Mouse (Mus musculus): ENCODE measurements around the gene Rdh16f1. TPM values are rescaled to one million over a fixed set of nuclear protein-coding genes. Genes with fewer than 3 reads are reported as not detected.
"Not testable (repeated sequence)": the region's sequence is repeated elsewhere in the genome, so short reads cannot be mapped to it uniquely, and the experiment has no call there.

Rdh16f1 gene
- polyA plus RNA-seq, 1 experiment, result not detected

DNA sequence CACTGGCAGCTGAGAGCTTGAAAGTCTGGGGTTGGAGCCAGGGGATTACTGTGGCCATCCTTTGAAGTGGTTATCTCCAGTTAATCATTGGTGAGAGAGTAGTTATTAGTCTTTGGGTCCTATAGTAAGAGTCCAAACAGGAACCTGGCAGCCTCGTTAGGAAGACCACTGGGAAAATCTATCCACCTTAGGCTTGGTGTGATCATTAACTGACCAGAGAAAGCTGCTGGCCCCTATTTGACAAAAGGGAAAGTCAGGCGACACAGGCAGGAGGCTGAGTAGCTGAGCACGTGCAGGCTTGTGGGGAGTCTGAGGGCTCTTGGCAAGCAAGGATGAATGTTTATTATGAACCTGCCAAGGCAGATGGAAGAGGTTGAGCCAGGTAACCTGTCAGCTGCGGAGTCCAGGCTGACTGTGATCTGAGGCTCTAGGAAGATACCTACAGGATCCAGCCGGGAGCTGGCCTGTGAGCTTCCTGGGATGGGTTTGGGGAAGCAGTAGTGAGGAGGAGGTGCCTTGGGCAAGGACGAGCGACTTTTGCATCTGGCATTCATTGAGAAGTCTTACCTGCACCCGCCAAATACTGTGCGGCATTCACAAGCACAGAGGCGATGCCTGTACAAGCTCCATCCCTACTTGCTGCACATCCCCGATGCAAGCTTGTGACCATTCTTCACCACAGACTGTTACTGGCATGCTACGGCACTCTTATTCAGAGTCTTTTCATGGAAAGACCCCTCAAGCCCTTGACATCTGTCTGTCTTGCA is 4.5 kb downstream of the Rdh16f1 start:
- no peaks in the 10 kb centered on the region for H3K27me3 ChIP-seq (ENCODE audit: control insufficient read depth, insufficient read depth, low read length)

DNA sequence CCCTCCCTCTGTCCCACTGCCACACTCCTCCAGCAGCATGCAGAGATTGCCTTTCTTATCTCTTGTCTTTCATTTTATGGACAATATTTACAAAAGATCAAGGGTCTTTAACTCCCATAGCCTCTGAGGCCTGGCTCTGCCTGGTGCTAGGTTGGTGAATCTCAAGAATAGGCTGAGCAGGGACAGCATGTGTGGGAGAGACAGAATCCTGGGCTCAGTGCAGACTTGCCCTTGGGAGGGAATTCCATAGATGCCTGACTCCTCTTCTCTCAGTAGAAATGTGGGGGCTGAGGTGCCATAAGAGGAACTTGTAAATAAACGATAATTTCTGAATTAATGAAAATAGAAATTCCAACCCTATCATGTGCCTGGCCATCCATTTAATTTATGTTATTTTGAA is 7.0 kb downstream of the Rdh16f1 start:
- TF ChIP-seq POLR2A (IDR thresholded peaks at IDR 0.05; ENCODE audit: control insufficient read depth, low read depth, low read length) (no peak), CTCF (IDR thresholded peaks at IDR 0.05; ENCODE audit: control insufficient read depth, insufficient read depth, insufficient replicate concordance, low read depth, low read length) (no peak)
- no peaks in the 10 kb centered on the region for H3K27me3 ChIP-seq (ENCODE audit: control insufficient read depth, insufficient read depth, low read length)
- H3K4me3 ChIP-seq (ENCODE audit: control insufficient read depth, low read depth, low read length), result no peak overlapping the region
- no peak overlapping the region for H3K27ac ChIP-seq (ENCODE audit: control insufficient read depth, insufficient read depth, low read depth, low read length)
- no peaks in the 10 kb centered on the region for H3K36me3 ChIP-seq (ENCODE audit: control insufficient read depth, insufficient read depth, low read length)
- H3K4me1 ChIP-seq (ENCODE audit: control insufficient read depth, insufficient read depth, low read length), result no peaks in the 10 kb centered on the region

More for the DNA sequence above, 4.5 kb downstream of the Rdh16f1 start:
- no peaks in the 10 kb centered on the region for H3K4me1 ChIP-seq (ENCODE audit: control insufficient read depth, insufficient read depth, low read length)
- H3K4me3 ChIP-seq (ENCODE audit: control insufficient read depth, low read depth, low read length), result no peak overlapping the region
- no peak for TF ChIP-seq CTCF (IDR thresholded peaks at IDR 0.05; ENCODE audit: control insufficient read depth, insufficient read depth, insufficient replicate concordance, low read depth, low read length)
- no peak for TF ChIP-seq POLR2A (IDR thresholded peaks at IDR 0.05; ENCODE audit: control insufficient read depth, low read depth, low read length)
- H3K36me3 ChIP-seq (ENCODE audit: control insufficient read depth, insufficient read depth, low read length), result no peaks in the 10 kb centered on the region
- no peak overlapping the region for H3K27ac ChIP-seq (ENCODE audit: control insufficient read depth, insufficient read depth, low read depth, low read length)

DNA sequence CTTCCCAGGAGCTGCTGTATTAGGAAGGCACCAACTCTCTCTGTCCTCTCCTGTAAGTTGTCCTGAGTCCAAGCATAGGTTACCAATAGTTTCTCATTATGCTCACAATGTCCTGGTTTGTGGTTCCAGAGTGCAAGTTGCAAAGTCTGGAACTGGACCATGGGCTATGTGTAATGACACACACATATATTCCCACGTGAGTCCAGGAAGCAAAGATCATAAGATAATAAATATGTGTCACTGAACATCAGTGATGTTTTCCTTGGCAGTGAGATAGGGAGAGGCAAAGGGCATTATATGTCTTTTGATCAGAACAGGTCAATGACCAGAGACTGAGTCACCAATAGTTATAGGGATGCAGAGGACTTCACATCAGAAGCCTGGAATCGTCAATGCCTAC is 16.4 kb downstream of the Rdh16f1 start, which contains the start of gene Rdh9:
TSS of gene Rdh9 (plus strand) at position 376 of the 400 bp plus-strand sequence.
- Histone ChIP-seq H3K4me3 (ENCODE audit: control insufficient read depth, low read depth, low read length) (no peak within 1 kb of the TSS), H3K4me1 (ENCODE audit: control insufficient read depth, insufficient read depth, low read length) (no peaks in the 10 kb centered on the region), H3K27me3 (ENCODE audit: control insufficient read depth, insufficient read depth, low read length) (no peaks in the 10 kb centered on the region), H3K36me3 (ENCODE audit: control insufficient read depth, insufficient read depth, low read length) (no peaks in the 10 kb centered on the region), H3K27ac (ENCODE audit: control insufficient read depth, insufficient read depth, low read depth, low read length) (no peak within 1 kb of the TSS)
- TF ChIP-seq CTCF (IDR thresholded peaks at IDR 0.05; ENCODE audit: control insufficient read depth, insufficient read depth, insufficient replicate concordance, low read depth, low read length), result no peak
- no peak for TF ChIP-seq POLR2A (IDR thresholded peaks at IDR 0.05; ENCODE audit: control insufficient read depth, low read depth, low read length)

DNA sequence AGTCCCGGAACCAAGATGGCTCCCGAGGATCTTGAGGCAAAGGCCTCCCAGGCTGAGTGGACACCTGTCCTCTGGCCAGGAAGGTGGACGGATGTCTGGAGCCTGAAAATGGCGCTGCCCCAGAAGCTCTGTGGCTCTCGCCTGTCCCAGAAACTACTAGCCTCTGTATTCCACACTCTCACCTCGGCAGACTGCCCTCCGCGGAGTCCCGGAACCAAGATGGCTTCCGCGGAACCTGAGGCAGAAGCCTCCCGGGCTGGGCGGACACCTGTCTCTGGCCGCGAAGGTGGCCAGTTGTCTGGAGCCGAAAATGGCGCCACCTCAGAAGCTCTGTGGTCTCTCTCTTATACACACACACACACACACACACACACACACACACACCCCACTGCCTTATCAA is 22.7 kb downstream of the Rdh16f1 start:
- H3K27ac ChIP-seq (ENCODE audit: control insufficient read depth, insufficient read depth, low read depth, low read length); H3K36me3 ChIP-seq (ENCODE audit: control insufficient read depth, insufficient read depth, low read length); H3K4me1 ChIP-seq (ENCODE audit: control insufficient read depth, insufficient read depth, low read length); H3K27me3 ChIP-seq (ENCODE audit: control insufficient read depth, insufficient read depth, low read length); H3K4me3 ChIP-seq (ENCODE audit: control insufficient read depth, low read depth, low read length): not testable (repeated sequence)

DNA sequence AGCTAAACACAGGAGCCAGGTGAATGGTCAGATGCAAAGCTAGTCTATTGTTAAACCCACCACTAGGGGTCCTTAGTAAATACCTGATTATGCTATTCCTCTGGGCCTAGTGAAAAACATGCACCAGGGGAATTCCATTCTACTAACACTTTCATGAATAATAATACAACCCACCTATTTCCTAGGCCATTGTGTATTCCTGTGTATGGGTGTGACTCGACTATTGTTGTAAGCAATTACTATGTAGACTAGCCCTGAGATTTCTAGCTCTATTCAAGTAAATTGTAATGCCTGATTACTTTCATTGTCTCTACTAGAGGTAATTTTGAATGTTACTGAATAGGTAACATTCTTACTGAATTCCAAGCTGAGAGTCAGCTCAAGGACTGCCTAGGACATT is 25.8 kb downstream of the Rdh16f1 start:
- not testable (repeated sequence) for H3K36me3 ChIP-seq (ENCODE audit: control insufficient read depth, insufficient read depth, low read length); H3K4me1 ChIP-seq (ENCODE audit: control insufficient read depth, insufficient read depth, low read length); H3K27ac ChIP-seq (ENCODE audit: control insufficient read depth, insufficient read depth, low read depth, low read length); H3K4me3 ChIP-seq (ENCODE audit: control insufficient read depth, low read depth, low read length); H3K27me3 ChIP-seq (ENCODE audit: control insufficient read depth, insufficient read depth, low read length)

DNA sequence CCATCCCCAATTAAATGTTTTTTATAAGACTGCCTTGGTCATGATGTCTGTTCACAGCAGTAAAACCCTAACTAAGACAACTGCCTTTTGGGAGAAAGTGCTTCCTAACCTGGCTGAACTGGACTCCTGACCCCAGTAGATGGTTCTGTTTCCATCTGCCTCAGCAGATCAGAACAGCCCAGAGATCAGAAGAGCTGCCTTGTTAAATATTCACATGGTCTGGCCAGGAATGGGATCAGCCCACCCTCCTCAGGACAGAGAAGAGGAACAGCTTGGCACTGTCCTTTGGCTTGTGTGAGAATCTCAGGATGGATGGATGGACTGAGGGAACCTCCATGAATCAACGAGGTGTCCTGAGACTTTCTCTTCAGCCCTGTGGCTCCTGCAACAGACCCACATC is 39.7 kb downstream of the Rdh16f1 start:
- H3K4me3 ChIP-seq (ENCODE audit: control insufficient read depth, low read depth, low read length), result no peak overlapping the region
- TF ChIP-seq POLR2A (IDR thresholded peaks at IDR 0.05; ENCODE audit: control insufficient read depth, low read depth, low read length) (no peak), CTCF (IDR thresholded peaks at IDR 0.05; ENCODE audit: control insufficient read depth, insufficient read depth, insufficient replicate concordance, low read depth, low read length) (no peak)

DNA sequence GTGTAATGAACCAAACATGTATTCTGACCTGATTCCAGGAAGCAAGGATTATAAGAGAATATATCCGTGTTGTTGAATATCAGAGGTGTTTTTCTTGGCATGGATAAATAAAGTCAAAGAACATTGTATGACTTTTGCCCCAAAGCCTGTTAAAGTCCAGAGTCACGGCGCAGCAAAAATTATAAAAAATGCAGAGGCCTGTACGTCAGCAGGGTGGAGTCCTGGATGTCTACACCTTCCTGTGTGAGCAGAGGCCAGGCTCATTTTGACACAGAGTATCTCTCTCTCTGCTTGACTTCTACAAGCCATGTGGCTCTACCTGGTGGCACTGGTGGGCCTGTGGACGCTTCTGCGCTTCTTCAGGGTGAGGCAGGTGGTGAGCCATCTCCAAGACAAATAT is 41.3 kb downstream of the Rdh16f1 start, which contains the start of gene Rdh16:
TSS of gene Rdh16 (plus strand) at position 262 of the 400 bp plus-strand sequence.
- H3K27ac ChIP-seq (ENCODE audit: control insufficient read depth, insufficient read depth, low read depth, low read length), result no peak within 1 kb of the TSS
- H3K36me3 ChIP-seq (ENCODE audit: control insufficient read depth, insufficient read depth, low read length), result no peaks in the 10 kb centered on the region
- no peak within 1 kb of the TSS for H3K4me3 ChIP-seq (ENCODE audit: control insufficient read depth, low read depth, low read length)
- no peaks in the 10 kb centered on the region for H3K27me3 ChIP-seq (ENCODE audit: control insufficient read depth, insufficient read depth, low read length)
- TF ChIP-seq POLR2A (IDR thresholded peaks at IDR 0.05; ENCODE audit: control insufficient read depth, low read depth, low read length), result no peak
- TF ChIP-seq CTCF (IDR thresholded peaks at IDR 0.05; ENCODE audit: control insufficient read depth, insufficient read depth, insufficient replicate concordance, low read depth, low read length), result no peak
- no peaks in the 10 kb centered on the region for H3K4me1 ChIP-seq (ENCODE audit: control insufficient read depth, insufficient read depth, low read length)

More for the DNA sequence above, 39.7 kb downstream of the Rdh16f1 start:
- Histone ChIP-seq H3K27me3 (ENCODE audit: control insufficient read depth, insufficient read depth, low read length) (no peaks in the 10 kb centered on the region), H3K27ac (ENCODE audit: control insufficient read depth, insufficient read depth, low read depth, low read length) (no peak overlapping the region), H3K4me1 (ENCODE audit: control insufficient read depth, insufficient read depth, low read length) (no peaks in the 10 kb centered on the region), H3K36me3 (ENCODE audit: control insufficient read depth, insufficient read depth, low read length) (no peaks in the 10 kb centered on the region)

DNA sequence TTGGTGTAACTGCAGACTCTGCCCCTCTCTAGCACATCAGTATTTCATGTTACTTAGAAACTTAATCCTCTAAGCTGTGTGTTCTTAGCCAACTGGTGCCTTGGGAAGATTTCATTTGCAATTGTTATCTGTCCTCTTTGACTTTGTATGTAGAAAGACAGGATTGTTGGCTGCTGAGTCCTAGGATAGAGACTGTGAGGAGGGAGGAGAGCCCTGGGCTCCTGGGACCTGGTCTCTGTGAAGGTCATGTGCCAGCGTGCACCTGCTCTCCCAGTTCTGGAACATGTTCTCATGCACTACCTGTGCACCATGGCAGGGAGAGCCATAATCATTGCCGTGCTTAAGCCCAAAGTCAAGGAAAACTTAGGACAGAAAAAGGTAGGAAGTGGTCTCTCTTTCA is 42.0 kb downstream of the Rdh16f1 start:
- Histone ChIP-seq H3K4me1 (ENCODE audit: control insufficient read depth, insufficient read depth, low read length) (no peaks in the 10 kb centered on the region), H3K27me3 (ENCODE audit: control insufficient read depth, insufficient read depth, low read length) (no peaks in the 10 kb centered on the region), H3K27ac (ENCODE audit: control insufficient read depth, insufficient read depth, low read depth, low read length) (no peak overlapping the region), H3K36me3 (ENCODE audit: control insufficient read depth, insufficient read depth, low read length) (no peaks in the 10 kb centered on the region), H3K4me3 (ENCODE audit: control insufficient read depth, low read depth, low read length) (no peak overlapping the region)
- no peak for TF ChIP-seq POLR2A (IDR thresholded peaks at IDR 0.05; ENCODE audit: control insufficient read depth, low read depth, low read length)
- TF ChIP-seq CTCF (IDR thresholded peaks at IDR 0.05; ENCODE audit: control insufficient read depth, insufficient read depth, insufficient replicate concordance, low read depth, low read length), result no peak

All from testis, adult 2 months (tissue).